Mouse (Mus musculus) right cerebral cortex, adult 18-20 months (tissue): Measurements from ENCODE around the gene Macrod2.

Experiments used
- DNase-seq: peaks from one replicate; pipeline ENCODE4 v3.0.0; 2022; ENCODE audit warnings: mixed read lengths

Gene Macrod2

GRCm38 (mm10) chr2:140819391-140820120 lies 424.4 kb downstream of the Macrod2 start:
- no peak for DNase-seq

- DNase-seq: peak; percentile 25
These were observed 427.3 kb downstream of the Macrod2 start for GRCm38 (mm10) chr2:140822378-140822777.

GRCm38 (mm10) chr2:140826241-140826640 lies 431.1 kb downstream of the Macrod2 start:
- no peak for DNase-seq

- DNase-seq: no peak
These were observed 433.8 kb downstream of the Macrod2 start for GRCm38 (mm10) chr2:140828859-140829258.

DNA sequence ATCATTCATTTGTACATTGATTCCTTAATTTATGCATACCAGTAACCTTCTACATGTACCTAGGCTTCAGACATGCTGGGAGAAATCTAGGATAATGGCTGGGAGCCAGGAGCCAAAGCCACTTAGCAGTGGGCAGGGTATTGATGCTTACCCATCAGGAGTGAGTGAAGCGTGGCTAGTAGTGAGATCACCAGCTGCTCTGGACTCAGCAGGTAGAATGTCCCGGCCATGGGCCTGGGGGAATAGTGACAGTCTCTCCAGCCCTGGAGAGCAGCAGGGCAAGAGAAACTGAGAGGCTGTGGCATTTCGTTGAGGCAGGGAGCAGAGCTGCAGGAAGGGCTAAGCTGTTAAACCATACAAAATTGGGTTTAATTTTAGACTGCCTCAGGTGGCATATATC lies 435.0 kb downstream of the Macrod2 start:
- no peak for DNase-seq

GRCm38 (mm10) chr2:140839371-140839770 lies 444.3 kb downstream of the Macrod2 start:
- DNase-seq: no peak

DNA sequence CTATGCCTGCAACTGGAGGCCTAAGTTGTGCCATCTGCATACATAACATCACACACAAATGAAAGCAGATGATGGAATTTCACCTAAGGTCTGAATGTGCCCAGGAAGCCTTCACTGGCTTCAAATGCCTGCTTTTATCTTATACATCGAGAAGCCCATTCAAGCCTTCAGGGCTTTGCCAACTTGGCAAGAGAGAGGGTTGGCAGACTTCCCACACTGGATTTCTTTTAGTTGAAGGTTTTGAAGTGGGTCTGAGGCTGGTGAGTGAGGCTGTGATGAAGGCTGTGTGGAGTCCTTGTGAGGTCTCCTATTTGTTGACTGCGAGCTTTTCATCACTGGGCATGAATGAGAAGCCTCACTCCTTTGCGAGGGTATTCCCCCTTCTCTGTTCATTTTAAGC lies 444.8 kb downstream of the Macrod2 start:
- peak; percentile 26 for DNase-seq

GRCm38 (mm10) chr2:140844030-140844429 lies 448.9 kb downstream of the Macrod2 start:
- no peak for DNase-seq

DNA sequence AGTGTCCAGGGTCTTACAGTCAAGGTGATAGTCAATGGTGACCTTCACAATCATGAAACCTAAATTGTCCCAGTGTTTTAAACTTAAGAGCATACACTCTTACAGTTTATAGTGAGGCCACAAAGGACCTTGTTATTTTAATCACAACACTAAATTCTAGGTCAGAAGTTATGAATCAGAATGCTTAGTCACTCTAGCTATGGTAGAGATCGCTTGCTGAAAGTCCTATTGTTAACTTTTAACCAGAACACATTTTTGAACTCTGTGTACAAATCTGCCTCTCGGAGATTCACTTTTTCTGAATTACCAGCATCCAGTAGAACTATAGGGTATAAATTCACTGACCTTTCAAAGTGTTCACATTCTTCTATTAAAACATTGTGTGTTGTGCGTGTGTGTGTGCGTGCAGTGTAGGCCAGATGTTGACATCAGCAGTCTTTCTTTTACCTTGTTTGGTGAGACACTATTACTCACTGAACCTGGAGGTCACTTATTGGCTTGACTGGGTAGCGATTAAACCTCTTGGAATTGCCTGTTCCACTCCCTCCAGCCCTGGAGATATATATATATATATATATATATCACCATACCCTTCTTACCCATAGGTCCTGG lies 452.8 kb downstream of the Macrod2 start:
- DNase-seq: no peak

- no peak for DNase-seq
These were observed 458.4 kb downstream of the Macrod2 start for GRCm38 (mm10) chr2:140853538-140853937.

- DNase-seq: no peak
These were observed 466.2 kb downstream of the Macrod2 start for GRCm38 (mm10) chr2:140861356-140861755.

DNA sequence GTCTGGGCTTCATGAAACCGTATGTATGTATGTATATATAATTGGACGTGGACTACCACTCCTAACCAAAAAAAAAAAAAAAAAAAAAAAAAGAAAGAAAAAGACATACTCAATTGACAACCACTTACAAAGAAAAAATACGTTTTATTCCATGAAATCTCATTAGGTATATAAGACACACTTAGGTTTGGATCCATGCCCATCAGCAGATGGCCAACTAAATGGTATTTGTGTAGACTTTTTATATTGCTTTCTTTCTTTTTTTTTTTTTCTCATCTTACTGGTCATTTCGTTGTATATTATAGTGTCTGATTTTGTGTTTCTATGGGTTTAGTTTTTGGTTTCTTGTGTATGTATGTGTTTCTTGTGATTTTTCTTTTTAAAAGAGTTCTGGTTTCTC lies 467.6 kb downstream of the Macrod2 start:
- DNase-seq: no peak

DNA sequence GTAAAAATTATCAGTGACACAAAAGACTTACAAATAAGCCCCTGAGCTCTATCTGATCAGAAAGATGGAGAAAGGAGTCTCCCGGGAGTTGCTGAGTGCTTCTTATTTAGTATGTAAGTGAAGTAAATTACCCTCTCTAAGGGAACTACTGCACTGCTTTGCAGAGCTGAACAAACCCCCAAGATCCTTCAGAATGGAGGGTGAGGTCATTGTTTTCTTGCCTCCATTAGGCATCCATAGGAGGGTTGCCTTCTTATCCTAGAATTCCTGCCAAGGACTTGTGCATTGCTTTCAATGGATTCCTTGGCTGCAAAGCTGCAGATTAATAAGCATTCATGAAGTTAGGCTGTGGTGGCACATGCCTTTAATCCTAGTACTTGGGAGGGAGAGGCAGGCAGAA lies 470.5 kb downstream of the Macrod2 start:
- no peak for DNase-seq

DNA sequence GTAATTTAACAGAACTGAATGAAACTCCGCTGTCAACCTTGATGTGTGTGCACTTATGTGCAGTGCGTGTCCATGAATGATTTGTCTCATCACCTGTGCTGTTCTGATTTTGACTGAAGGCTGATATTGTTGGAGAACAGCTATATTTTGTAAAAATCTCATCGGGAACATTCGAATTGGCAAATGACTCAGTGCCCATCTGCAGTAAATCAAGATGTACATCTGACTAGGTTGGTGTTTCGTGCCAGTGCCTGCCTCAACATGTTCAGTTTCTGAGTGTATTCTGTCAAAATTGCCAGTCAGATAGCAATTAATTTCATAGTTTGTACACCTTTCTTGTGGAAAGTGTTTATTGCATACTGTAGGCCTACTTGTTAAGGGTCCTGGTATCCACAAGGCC lies 472.0 kb downstream of the Macrod2 start:
- DNase-seq: no peak

GRCm38 (mm10) chr2:140885176-140885575 lies 490.1 kb downstream of the Macrod2 start:
- no peak for DNase-seq

GRCm38 (mm10) chr2:140890683-140891082 lies 495.6 kb downstream of the Macrod2 start:
- no peak for DNase-seq

GRCm38 (mm10) chr2:140896396-140897082 lies 501.4 kb downstream of the Macrod2 start:
- DNase-seq: no peak

DNA sequence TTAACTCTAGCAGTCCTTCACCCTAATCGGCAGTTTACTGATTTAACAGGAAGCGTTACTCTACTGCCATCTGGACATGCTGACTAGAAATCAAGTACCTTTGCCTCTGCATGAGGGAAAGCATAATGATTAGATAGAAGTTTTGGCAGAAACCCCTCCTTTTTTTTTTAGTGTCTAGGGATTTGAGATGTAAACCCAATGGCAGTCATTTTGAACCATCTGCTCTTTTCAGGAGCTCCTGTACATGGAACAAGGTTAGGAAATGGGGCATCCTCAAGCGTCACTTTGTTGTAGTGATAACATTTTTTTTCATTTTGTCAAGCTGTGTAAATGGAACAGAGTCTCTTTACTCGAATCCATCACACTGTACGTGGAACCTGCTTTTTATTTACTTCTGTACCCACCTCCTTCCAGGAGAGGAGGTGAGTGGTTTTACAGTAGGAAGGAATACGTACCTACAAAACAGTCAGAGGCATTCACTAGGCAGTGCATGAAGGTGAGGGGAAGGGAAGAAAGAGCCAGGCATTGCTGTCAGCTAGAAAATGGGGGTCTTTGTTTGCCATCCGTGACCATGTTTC lies 503.4 kb downstream of the Macrod2 start:
- no peak for DNase-seq

GRCm38 (mm10) chr2:140905331-140905730 lies 510.2 kb downstream of the Macrod2 start:
- no peak for DNase-seq

- no peak for DNase-seq
These were observed 511.0 kb downstream of the Macrod2 start for GRCm38 (mm10) chr2:140906123-140906522.

GRCm38 (mm10) chr2:140911463-140911862 lies 516.4 kb downstream of the Macrod2 start:
- DNase-seq: no peak

GRCm38 (mm10) chr2:140912179-140912578 lies 517.1 kb downstream of the Macrod2 start:
- no peak for DNase-seq

DNA sequence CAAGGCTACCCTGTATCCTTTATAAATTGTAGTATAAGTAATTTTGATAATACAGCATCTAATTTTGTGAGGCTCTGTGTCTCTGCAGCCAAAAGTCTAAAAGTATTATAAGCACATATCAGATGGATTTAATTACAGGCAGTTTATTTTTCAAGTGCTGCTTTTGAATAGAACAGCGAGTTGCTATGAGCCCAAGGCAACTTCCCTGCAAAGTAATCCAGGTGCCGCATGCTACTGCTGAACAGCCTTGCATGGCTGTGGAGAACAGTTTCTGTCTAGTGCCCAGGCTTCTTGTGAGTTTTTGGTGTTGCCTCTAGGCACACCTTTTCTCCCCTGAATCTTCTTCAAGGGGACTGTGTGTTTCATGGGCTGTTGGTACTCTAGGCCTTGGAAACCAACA lies 517.8 kb downstream of the Macrod2 start:
- no peak for DNase-seq
